Mouse (Mus musculus): Measurements from ENCODE around the gene Gm6525. TPM values are rescaled to one million over a fixed set of nuclear protein-coding genes. Genes with fewer than 3 reads are reported as not detected.

Gm6525 gene
- total and polyA plus RNA-seq, 2 experiments from 2014 or later: 0.29 to 2.1 TPM

DNA sequence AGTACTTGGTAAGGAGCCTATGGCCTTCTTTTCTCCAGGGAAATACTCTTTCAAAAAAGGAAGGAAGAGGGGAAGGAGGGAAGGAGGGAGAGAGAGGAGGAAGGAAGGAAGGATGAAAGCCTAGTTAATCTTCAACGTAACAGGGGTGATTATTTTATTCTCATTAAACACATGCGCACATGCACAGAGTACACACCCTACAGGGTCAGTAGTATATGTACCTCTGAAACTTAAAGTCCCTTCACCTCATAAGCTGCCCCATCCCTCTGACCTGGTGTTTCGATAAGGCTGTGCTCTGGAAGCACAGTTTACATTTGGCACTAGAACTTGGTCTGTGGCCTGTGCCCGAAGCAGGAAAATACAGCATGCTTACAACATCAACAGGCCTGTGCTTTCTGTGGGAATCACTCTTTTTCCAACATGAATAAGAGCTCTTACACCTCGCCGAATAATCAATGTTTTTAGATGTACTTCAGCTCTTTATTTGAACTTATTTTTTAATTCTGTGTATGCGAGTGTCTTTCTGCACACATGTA is 37.5 kb downstream of the Gm6525 start:
- H3K27ac ChIP-seq (ENCODE audit: low read depth, low read length): no peak overlapping the region
- 70% methylated on average over 7 of the region's 7 CpGs for WGBS
- H3K36me3 ChIP-seq (ENCODE audit: insufficient read depth): peaks cover 31% of the 10 kb centered on the region
- H3K4me3 ChIP-seq (ENCODE audit: low read depth, low read length): no peak overlapping the region
- H3K9ac ChIP-seq: no peak overlapping the region
- no peaks in the 10 kb centered on the region for H3K9me3 ChIP-seq (ENCODE audit: low read length)
- no peaks in the 10 kb centered on the region for H3K27me3 ChIP-seq (ENCODE audit: insufficient read depth, low read length)
- no peak for TF ChIP-seq CTCF (IDR thresholded peaks at IDR 0.05; ENCODE audit: low read depth)
- no peak overlapping the region for H3K4me2 ChIP-seq (ENCODE audit: low read depth)
- H3K4me1 ChIP-seq (ENCODE audit: insufficient read depth): 0 out of 2 replicates have a peak, but pooled peaks cover 12% of the 10 kb centered on the region
- no peak for DNase-seq
- ATAC-seq: no peak

DNA sequence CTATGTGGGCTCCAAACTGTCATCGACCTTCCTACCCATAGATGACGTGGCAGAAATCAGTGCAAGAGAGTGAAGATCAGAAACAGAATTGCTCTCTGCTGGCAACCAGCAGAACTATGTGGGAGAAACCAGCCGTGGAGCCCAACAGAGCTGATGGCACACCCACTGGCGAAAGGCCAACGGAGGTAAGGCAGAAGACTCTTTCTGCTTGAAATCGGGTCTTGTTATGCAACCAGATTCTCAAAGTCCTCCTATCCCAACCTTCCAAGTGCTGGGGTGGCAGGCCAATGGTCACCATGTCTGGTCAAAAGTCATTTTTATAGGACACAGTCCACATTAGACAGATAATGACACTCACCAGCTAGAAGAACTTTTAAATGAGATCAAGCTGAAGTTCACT is 40.6 kb downstream of the Gm6525 start:
- H3K4me1 ChIP-seq (ENCODE audit: insufficient read depth): peaks cover 32% of the 10 kb centered on the region
- H3K9me3 ChIP-seq (ENCODE audit: low read length): no peaks in the 10 kb centered on the region
- H3K4me2 ChIP-seq (ENCODE audit: low read depth): peak overlapping the region; percentile 56; the same call in 1 of the 2 replicates
- no peaks in the 10 kb centered on the region for H3K27me3 ChIP-seq (ENCODE audit: insufficient read depth, low read length)
- peak overlapping the region; percentile 71; the same call in 1 of the 2 replicates for H3K27ac ChIP-seq (ENCODE audit: low read depth, low read length)
- 71% methylated on average over 6 of the region's 6 CpGs for WGBS
- ATAC-seq (no peak), DNase-seq (no peak)
- no peak overlapping the region for H3K9ac ChIP-seq
- peaks cover 5% of the 10 kb centered on the region; the same call in 1 of the 2 replicates for H3K36me3 ChIP-seq (ENCODE audit: insufficient read depth)
- TF ChIP-seq CTCF (IDR thresholded peaks at IDR 0.05; ENCODE audit: low read depth): no peak
- no peak overlapping the region for H3K4me3 ChIP-seq (ENCODE audit: low read depth, low read length)

DNA sequence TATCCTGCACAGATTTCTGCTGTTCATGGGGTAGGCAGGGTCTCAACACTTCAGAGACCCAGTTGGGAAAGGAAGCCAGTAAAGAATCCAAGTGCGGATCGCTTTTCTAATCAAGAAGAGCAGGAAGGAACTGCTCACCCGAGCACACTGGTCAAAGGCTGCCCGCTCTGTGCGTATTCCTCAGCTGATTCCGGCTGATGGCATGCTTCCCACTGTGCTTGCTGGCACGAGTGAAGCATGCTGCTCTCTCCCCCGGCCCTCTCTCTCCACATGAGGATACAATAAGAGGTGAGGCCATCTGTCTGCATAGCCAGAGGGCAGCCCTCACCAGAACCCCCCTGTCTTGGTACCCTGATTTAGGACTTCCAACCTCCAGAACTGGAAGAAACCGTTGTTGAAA is 41.3 kb downstream of the Gm6525 start:
- 13% methylated on average over 9 of the region's 9 CpGs for WGBS
- Histone ChIP-seq H3K9ac (no peak overlapping the region), H3K4me2 (ENCODE audit: low read depth) (peak overlapping the region; percentile 56), H3K4me1 (ENCODE audit: insufficient read depth) (peaks cover 32% of the 10 kb centered on the region), H3K36me3 (ENCODE audit: insufficient read depth) (no peaks in the 10 kb centered on the region), H3K9me3 (ENCODE audit: low read length) (no peaks in the 10 kb centered on the region), H3K27me3 (ENCODE audit: insufficient read depth, low read length) (no peaks in the 10 kb centered on the region), H3K27ac (ENCODE audit: low read depth, low read length) (peak overlapping the region; percentile 71), H3K4me3 (ENCODE audit: low read depth, low read length) (peak overlapping the region; percentile 19)
- DNase-seq (peak; percentile 71), ATAC-seq (peak; percentile 42; the same call in 1 of the 2 replicates)
- no peak for TF ChIP-seq CTCF (IDR thresholded peaks at IDR 0.05; ENCODE audit: low read depth)

DNA sequence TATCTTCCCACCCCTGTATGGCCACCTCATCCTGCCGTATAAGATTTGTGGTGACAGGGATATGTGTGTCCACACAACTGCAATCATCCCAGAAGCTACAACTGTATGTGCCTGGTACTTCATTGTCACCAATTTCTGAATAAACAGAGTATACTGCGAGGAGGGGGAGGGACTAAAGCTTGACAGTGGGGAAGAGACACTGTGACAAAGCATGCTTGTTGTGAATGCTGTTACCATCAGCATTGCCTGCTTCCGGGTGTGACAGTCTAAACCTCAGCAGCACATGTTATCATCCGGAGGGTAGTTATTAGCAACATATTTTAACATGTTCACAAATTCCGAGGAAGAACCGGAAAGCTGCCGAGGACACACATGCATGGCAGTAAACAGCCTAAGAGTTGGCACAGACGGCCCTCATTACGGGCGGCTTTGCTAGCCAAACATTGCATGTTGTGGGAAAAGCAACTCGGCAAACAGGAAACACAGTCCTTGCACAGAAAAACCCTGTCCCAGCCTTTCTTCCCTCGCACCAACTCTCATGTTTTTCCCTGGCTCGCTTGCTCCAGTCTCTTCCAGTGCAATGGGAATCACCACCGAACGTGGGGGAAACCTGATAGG is 41.9 kb downstream of the Gm6525 start:
- Histone ChIP-seq H3K4me1 (ENCODE audit: insufficient read depth) (peaks cover 32% of the 10 kb centered on the region), H3K9ac (peak overlapping the region; percentile 19; the same call in 1 of the 2 replicates), H3K4me2 (ENCODE audit: low read depth) (peak overlapping the region; percentile 56), H3K27me3 (ENCODE audit: insufficient read depth, low read length) (no peaks in the 10 kb centered on the region), H3K36me3 (ENCODE audit: insufficient read depth) (no peaks in the 10 kb centered on the region), H3K27ac (ENCODE audit: low read depth, low read length) (peak overlapping the region; percentile 71), H3K4me3 (ENCODE audit: low read depth, low read length) (peak overlapping the region; percentile 19), H3K9me3 (ENCODE audit: low read length) (no peaks in the 10 kb centered on the region)
- 31% methylated on average over 15 of the region's 15 CpGs for WGBS
- no peak for TF ChIP-seq CTCF (IDR thresholded peaks at IDR 0.05; ENCODE audit: low read depth)
- ATAC-seq (peak; percentile 58), DNase-seq (peak; percentile 73)

DNA sequence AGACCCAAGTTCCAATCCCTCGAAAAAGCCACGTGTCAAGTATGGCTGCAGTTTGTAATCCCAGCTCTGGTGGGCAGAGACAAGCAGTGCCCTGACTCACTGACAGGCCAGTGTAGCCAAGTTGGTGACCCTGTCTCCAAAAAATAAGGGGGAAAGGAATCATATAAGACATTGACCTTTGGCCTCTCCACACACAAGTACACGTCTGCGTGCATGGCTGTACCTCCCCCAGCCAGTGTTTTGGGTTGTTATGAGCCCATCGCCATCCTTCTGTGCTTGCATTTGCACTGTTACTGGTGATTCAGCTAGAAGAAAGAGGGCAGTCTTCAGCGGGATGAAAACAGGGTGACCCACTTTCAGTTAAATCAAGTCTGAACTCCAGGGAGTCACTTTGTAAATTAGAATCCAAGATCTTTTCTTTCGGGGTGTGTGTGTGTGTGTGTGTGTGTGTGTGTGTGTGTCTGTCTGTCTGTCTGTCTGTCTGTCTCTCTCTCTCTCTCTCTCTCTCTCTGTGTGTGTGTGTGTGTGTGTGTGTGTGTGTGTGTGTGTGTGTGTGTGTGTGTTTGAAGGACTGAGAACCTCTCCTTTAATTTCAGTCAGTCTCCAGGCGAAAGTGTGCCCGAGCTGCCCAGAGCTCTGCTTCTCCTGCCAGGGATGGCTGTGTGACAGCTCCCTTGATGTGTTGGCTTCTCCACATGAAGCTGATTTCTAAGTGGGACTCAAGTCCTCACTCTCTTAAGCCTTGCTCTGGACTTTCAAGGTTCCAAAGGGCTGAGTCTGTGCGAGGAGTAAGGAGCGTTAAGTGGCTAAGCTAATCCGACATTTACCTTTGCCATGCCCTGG is 43.4 kb downstream of the Gm6525 start:
- peak overlapping the region; percentile 51; the same call in 1 of the 2 replicates for H3K4me3 ChIP-seq (ENCODE audit: low read depth, low read length)
- no peaks in the 10 kb centered on the region for H3K9me3 ChIP-seq (ENCODE audit: low read length)
- H3K4me2 ChIP-seq (ENCODE audit: low read depth): peak overlapping the region; percentile 56
- H3K36me3 ChIP-seq (ENCODE audit: insufficient read depth): no peaks in the 10 kb centered on the region
- 25% methylated on average over 12 of the region's 12 CpGs for WGBS
- H3K27ac ChIP-seq (ENCODE audit: low read depth, low read length): peak overlapping the region; percentile 68
- DNase-seq (no peak), ATAC-seq (no peak)
- peaks cover 37% of the 10 kb centered on the region for H3K4me1 ChIP-seq (ENCODE audit: insufficient read depth)
- peak overlapping the region; percentile 64 for H3K9ac ChIP-seq
- no peaks in the 10 kb centered on the region for H3K27me3 ChIP-seq (ENCODE audit: insufficient read depth, low read length)
- 0 out of 2 replicates have a peak, but pooled peaks have one; percentile 3 for TF ChIP-seq CTCF (IDR thresholded peaks at IDR 0.05; ENCODE audit: low read depth)

DNA sequence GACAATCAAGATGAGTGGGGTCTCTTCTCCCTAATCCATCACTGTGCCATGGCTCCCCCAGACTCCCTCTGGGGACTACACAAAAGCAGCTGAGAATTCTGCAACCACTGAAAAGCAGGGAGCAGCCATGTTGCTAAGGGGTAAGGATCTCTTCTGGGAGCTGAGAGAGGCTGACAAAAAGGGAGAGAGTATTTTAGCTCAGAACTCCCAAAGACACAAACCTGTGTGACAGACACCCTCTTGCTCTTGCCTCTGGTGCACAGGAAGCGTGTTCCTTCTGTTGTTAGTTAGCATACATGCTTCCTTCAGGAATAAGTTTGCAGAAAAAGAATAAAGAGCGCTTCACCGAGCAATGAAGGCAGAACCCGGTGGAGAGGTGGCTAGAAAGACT is 44.1 kb downstream of the Gm6525 start:
- no peaks in the 10 kb centered on the region for H3K36me3 ChIP-seq (ENCODE audit: insufficient read depth)
- WGBS: 9% methylated on average over 4 of the region's 4 CpGs
- no peaks in the 10 kb centered on the region for H3K27me3 ChIP-seq (ENCODE audit: insufficient read depth, low read length)
- no peaks in the 10 kb centered on the region for H3K9me3 ChIP-seq (ENCODE audit: low read length)
- peak overlapping the region; percentile 64 for H3K9ac ChIP-seq
- ATAC-seq (no peak), DNase-seq (peak; percentile 39)
- peaks cover 37% of the 10 kb centered on the region for H3K4me1 ChIP-seq (ENCODE audit: insufficient read depth)
- no peak for TF ChIP-seq CTCF (IDR thresholded peaks at IDR 0.05; ENCODE audit: low read depth)
- peak overlapping the region; percentile 51 for H3K4me3 ChIP-seq (ENCODE audit: low read depth, low read length)
- H3K27ac ChIP-seq (ENCODE audit: low read depth, low read length): peak overlapping the region; percentile 68
- H3K4me2 ChIP-seq (ENCODE audit: low read depth): peak overlapping the region; percentile 56

All from forebrain, postnatal 0 days (tissue).